Mouse (Mus musculus) adrenal gland, adult 18-20 months (tissue): ENCODE measurements around the gene Pvr. TPM values are rescaled to one million over a fixed set of nuclear protein-coding genes. Genes with fewer than 3 reads are reported as not detected.
"Not testable (repeated sequence)": the region's sequence is repeated elsewhere in the genome, so short reads cannot be mapped to it uniquely, and the experiment has no call there.

Experiments used
- DNase-seq, 2 experiments: peaks; one replicate each; pipeline ENCODE4 v3.0.0; 2021 to 2022; ENCODE audit warnings: low spot score in 2 of 2
- total RNA-seq, 2 experiments: library from RNA; stranded (reverse); gene quantifications; 1 replicate in 1 of 2; 2 replicates in 1 of 2; pipeline ENCODE4 v1.2.3; 2021

The Pvr gene
- total RNA-seq, 2 experiments from 2014 or later, result 20.8 to 32.4 TPM

- no peak for DNase-seq
Observed at GRCm38 (mm10) chr7:19935171-19935751, 14.3 kb upstream of the Pvr start.

- peak; percentile 55 to 63 for DNase-seq
Observed at GRCm38 (mm10) chr7:19932877-19933809, 12.2 kb upstream of the Pvr start.

- no peak for DNase-seq
Observed at GRCm38 (mm10) chr7:19932133-19932876, 11.3 kb upstream of the Pvr start.

- DNase-seq, result not testable (repeated sequence)
Observed at GRCm38 (mm10) chr7:19930481-19930880, 9.5 kb upstream of the Pvr start.

GRCm38 (mm10) chr7:19928486-19928885, 7.5 kb upstream of the Pvr start:
- DNase-seq, result no peak

GRCm38 (mm10) chr7:19926849-19927480, 6.0 kb upstream of the Pvr start:
- DNase-seq, result no peak

GRCm38 (mm10) chr7:19925376-19925775, 4.4 kb upstream of the Pvr start:
- no peak for DNase-seq

GRCm38 (mm10) chr7:19923797-19924196, 2.8 kb upstream of the Pvr start:
- DNase-seq, result no peak

- DNase-seq, result no peak
Observed at GRCm38 (mm10) chr7:19923354-19923753, 2.4 kb upstream of the Pvr start.

- peak in 1 of 2 experiments; percentile 22 for DNase-seq
Observed at GRCm38 (mm10) chr7:19920166-19920505, 824 bp downstream of the Pvr start.

GRCm38 (mm10) chr7:19914558-19914957, 6.4 kb downstream of the Pvr start:
- no peak for DNase-seq

GRCm38 (mm10) chr7:19911695-19912524, 9.1 kb downstream of the Pvr start:
- DNase-seq, result no peak

GRCm38 (mm10) chr7:19911292-19911658, 9.7 kb downstream of the Pvr start:
- no peak for DNase-seq

GRCm38 (mm10) chr7:19910421-19911291, 10.3 kb downstream of the Pvr start:
- DNase-seq, result peak; percentile 86 to 89

- DNase-seq, result peak; percentile 64 to 69
Observed at GRCm38 (mm10) chr7:19889881-19890280, 31.1 kb downstream of the Pvr start.

- DNase-seq, result no peak
Observed at GRCm38 (mm10) chr7:19887849-19888248, 33.1 kb downstream of the Pvr start, which contains the start of gene Ceacam19. Ceacam19 (minus strand) TSS chr7:19887965.

- no peak for DNase-seq
Observed at GRCm38 (mm10) chr7:19880754-19881153, 40.2 kb downstream of the Pvr start.

- DNase-seq, result no peak
Observed at GRCm38 (mm10) chr7:19876781-19877425, 44.1 kb downstream of the Pvr start.
